Mouse (Mus musculus): ENCODE data around the gene Uaca.
"Not testable (repeated sequence)": the region's sequence is repeated elsewhere in the genome, so short reads cannot be mapped to it uniquely, and the experiment has no call there.

Gene Uaca

DNA sequence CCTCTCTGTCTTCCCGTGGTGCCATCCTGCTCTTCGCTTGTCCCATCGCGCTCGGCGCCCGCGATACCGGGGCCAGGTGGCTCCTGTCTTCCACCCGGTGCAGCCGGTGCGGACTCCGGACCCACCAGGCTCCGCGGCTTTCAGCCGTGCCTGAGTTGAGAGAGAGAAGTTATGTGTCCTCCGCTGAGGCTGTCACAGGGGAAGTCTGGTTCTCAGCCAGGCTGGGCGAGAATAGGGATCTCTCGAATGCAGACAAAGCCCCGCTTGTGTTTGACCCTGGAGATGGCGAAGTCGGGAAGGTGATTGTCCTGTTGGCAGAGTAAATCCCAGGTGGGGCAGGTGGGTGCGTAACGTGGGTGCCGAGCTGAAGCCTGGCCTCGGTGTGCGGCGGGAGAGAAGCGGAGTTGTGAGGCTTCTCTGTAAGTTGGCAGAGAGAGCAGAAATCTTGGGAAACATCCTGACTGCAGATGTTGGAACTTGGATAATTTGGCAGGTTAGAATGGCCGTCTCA lies 554 bp downstream of the Uaca start:
- no peak for DNase-seq (ENCODE audit: low spot score in 2 of 2)

DNA sequence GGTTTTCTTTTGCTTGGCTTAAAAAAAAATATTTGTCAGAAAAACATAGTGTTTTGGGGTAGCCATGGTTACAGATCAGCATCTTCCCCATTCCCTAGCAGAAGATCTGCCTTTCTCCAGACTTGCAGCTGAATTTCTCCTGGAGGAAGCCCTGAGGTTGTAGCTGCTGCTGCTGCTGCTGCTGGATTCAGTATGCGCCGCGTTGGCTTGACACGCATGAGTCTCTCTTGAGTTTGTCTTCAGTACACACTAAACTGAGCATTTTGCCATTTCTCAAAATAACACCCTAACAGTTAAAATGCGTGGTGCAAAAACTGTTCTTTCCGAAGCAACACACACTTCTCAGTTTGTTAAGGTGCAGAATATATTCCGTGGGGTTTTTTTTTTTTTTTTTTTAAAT lies 1.7 kb downstream of the Uaca start:
- DNase-seq (ENCODE audit: low spot score in 2 of 2), result peak in 1 of 2 experiments; percentile 22

GRCm38 (mm10) chr9:60797126-60797525 lies 2.8 kb downstream of the Uaca start:
- no peak for DNase-seq (ENCODE audit: low spot score in 2 of 2)

GRCm38 (mm10) chr9:60799061-60799460 lies 4.7 kb downstream of the Uaca start:
- DNase-seq (ENCODE audit: low spot score in 2 of 2), result no peak

DNA sequence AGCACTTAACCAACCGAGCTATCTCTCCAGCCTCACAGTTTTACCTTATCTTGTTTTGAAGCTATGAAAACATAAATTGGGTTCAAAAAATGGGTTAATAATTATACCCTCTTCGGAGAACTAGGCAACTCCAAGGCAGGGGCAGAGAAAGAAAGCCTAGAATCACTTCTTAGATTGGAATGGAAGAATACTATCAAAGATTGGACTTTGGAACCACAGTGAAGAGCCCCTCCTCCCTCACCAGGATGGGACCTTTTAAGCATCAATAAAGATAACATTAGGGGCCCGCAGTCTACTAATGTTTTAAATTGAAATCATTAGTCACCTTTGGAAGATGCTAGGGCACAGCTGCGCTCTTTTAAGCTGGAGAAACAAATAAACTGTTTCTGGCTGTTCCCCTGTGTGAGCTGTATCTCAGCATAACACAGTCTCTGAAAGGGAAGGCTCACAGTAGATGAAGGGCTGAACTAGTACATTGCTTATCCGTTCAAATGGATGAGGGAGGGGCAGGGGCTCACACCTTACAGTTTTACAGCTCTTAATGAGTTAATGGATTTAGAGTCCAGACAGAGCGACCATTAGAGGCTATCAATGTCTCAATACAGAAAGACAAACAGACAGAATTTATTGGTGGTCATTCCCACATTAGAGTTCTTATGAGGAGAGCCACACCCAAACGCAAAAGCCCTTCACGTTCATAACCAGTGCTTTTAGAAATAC lies 6.5 kb downstream of the Uaca start:
- no peak for DNase-seq (ENCODE audit: low spot score in 2 of 2)

DNA sequence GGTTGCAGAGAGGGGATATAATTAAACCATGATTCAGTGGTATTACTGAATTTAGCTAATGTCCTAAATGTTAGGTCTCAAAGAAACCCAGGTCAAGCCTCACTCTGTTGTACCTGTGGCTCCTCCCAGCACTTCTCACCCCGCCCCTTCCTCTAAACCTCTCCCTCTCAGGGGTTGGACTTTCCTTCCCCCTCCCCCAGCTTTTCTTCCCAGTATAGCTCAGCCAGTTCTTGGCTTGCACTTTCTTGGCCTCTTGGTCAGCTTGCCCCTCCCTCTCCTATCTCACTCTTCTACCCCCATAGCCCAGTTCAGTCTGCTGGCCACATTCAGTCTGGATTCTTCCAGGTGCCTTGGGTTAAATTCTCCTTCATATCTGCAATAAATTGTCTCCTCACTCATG lies 7.4 kb downstream of the Uaca start:
- no peak for DNase-seq (ENCODE audit: low spot score in 2 of 2)

DNA sequence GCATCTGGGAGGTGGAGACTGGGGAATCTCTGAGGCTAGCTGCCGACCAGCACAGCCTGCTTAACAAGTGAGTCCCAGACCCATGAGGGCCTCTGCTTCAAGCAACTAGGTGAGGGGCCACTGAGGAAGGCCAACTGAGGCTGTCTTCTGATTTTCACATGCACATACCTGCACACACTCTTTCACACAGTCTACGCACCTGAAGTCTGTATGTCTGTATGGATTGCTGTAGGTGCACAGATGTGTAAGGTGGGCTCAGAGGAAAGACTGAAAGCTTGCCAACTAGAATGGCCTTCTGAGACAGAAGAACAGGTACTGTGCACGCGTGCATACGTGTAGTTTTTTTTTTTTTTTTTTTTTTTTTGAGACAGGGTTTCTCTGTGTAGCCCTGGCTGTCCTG lies 8.0 kb downstream of the Uaca start:
- no peak for DNase-seq (ENCODE audit: low spot score in 2 of 2)

GRCm38 (mm10) chr9:60806021-60806420 lies 11.7 kb downstream of the Uaca start:
- DNase-seq (ENCODE audit: low spot score in 2 of 2), result no peak

GRCm38 (mm10) chr9:60807996-60808395 lies 13.7 kb downstream of the Uaca start:
- DNase-seq (ENCODE audit: low spot score in 2 of 2), result no peak

GRCm38 (mm10) chr9:60813139-60813880 lies 19.0 kb downstream of the Uaca start:
- DNase-seq (ENCODE audit: low spot score in 2 of 2), result no peak

DNA sequence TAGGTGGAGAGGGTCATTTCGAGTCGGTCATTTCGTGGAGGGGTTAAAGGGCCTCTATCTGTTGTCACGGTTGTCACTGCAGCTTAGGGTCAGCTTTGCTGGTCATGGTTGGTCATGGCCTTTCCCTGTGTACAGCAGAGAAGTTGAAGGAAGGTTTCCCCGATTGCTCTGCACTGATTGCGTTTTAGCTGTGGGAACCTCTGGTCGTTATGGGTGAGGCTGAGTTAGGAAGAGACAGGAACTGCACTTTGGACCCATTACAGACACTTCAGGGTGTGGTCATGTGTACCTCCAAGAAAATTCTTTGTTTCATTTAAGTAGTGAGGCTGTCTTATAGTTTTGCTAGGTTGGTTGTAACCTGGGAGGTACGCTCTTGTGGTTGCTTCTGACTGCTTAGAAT lies 21.2 kb downstream of the Uaca start:
- no peak for DNase-seq (ENCODE audit: low spot score in 2 of 2)

GRCm38 (mm10) chr9:60817585-60817984 lies 23.2 kb downstream of the Uaca start:
- DNase-seq (ENCODE audit: low spot score in 2 of 2), result no peak

- not testable (repeated sequence) for DNase-seq (ENCODE audit: low spot score in 2 of 2)
These were observed 24.2 kb downstream of the Uaca start for GRCm38 (mm10) chr9:60818582-60818981.

GRCm38 (mm10) chr9:60819340-60819739 lies 25.0 kb downstream of the Uaca start:
- peak in 1 of 2 experiments; percentile 8 for DNase-seq (ENCODE audit: low spot score in 2 of 2)

DNA sequence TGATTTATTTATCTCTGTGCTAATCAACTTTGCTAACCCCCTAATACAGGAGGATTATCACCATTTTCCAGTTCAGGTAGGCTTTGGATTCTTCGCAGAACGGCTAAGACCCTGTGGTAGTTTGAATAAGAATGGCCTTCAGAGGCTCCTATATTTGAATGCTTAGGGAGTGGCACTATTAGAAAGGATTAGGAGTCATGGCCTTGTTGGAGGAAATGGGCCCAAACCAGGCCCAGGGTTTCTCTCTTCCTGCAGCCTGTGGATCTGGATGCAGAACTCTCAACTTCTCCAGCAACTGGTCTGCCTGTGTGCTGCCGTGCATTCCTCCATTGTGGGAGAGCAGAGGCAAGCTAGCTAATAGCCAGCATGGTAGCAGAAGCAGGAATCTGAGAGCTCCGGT lies 27.2 kb downstream of the Uaca start:
- no peak for DNase-seq (ENCODE audit: low spot score in 2 of 2)

GRCm38 (mm10) chr9:60822681-60823080 lies 28.3 kb downstream of the Uaca start:
- no peak for DNase-seq (ENCODE audit: low spot score in 2 of 2)

GRCm38 (mm10) chr9:60825506-60825905 lies 31.2 kb downstream of the Uaca start:
- no peak for DNase-seq (ENCODE audit: low spot score in 2 of 2)

GRCm38 (mm10) chr9:60826759-60827158 lies 32.4 kb downstream of the Uaca start:
- DNase-seq (ENCODE audit: low spot score in 2 of 2), result no peak

DNA sequence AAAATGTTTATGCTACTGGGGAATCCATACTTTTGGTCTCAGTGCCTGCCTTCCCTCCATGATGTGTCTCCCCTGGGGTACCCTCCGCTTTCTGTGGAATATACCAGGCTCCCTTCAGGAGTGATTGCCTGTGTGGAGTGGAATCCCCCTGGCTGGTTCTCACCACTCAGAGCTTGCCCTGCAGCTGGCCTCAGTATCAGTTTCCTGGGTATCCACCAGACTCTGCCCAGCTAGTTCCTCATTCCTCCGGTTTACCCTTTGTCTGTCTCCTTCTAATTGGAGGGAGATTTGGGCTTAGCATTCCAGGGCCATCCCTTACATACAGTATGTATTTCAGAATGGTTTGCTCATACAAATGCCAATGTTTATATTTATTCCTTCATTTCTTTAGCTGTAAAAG lies 33.9 kb downstream of the Uaca start:
- no peak for DNase-seq (ENCODE audit: low spot score in 2 of 2)

DNA sequence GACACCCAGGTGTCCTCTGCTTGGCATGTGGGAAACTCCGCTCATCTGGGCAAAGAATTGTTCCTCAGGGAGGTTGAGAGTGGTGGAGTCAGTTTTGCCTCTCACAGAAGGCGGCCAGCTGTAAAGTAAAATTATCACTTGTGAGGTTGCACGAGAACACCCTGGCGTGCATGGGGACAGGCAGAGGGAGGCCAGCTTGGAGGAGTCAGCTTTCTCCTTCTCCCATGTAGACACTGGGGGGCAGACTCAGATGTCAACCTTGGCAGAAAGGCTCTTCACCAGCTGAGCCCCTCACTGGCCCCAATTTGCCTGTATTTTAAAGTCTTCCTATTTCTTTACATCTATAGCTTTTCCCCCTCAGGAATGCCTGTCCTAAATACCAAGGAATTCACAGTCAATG lies 35.3 kb downstream of the Uaca start:
- no peak for DNase-seq (ENCODE audit: low spot score in 2 of 2)

DNA sequence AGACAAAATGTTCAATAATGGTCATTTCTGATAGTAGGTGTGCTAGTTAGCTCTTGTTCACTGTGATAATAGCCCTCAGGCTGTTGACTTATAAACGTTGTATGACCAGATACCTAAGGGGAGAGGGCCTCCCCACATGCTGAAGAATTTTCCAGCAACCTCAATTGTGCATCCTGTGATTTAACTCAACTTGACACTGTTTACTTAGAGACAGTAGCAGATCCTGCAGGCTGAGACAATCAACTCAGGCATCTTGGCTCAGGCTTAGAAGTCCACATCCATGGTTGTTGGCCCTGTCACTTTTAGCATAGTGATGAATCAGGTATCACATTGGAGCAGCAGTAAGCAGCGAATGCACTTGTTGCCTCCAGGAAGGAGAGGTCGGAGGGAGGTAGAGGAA lies 35.7 kb downstream of the Uaca start:
- DNase-seq (ENCODE audit: low spot score in 2 of 2), result no peak

GRCm38 (mm10) chr9:60832233-60832632 lies 37.9 kb downstream of the Uaca start:
- no peak for DNase-seq (ENCODE audit: low spot score in 2 of 2)

- DNase-seq (ENCODE audit: low spot score in 2 of 2), result no peak
These were observed 41.8 kb downstream of the Uaca start for GRCm38 (mm10) chr9:60836151-60836550.
